Mouse (Mus musculus) heart, postnatal 0 days (tissue): Measurements from ENCODE around the gene Smim6. TPM values are rescaled to one million over a fixed set of nuclear protein-coding genes. Genes with fewer than 3 reads are reported as not detected.

Experiments
- ATAC-seq: fragments of 200-750 bp; cut with Nextera tagmentation; 2 replicates; pipeline ENCODE4 v1.8.0; 2017; ENCODE audit warnings: low read depth, moderate number of reproducible peaks, moderate library complexity; ENCODE audit not compliant: insufficient read depth
- DNase-seq: peaks from one replicate; pipeline ENCODE4 v3.0.0-alpha.2; 2016; ENCODE audit warnings: low spot score
- H3K27ac ChIP-seq: fragments of 300-500 bp; sonication (generic); 2 replicates; pipeline ENCODE4 v1.5.1; 2014; ENCODE audit warnings: low read depth, mild to moderate bottlenecking
- H3K27me3 ChIP-seq: fragments of 300-500 bp; sonication (generic); 2 replicates; pipeline ENCODE4 v1.6.1; 2014; ENCODE audit warnings: low read length, mixed read lengths; ENCODE audit not compliant: control insufficient read depth, insufficient read depth
- H3K36me3 ChIP-seq: fragments of 300-500 bp; sonication (generic); replicated peaks from 2 replicates; pipeline ENCODE4 v1.6.1; 2014; ENCODE audit warnings: low read length, mixed read lengths; ENCODE audit not compliant: control insufficient read depth, insufficient read depth
- H3K4me1 ChIP-seq: fragments of 300-500 bp; sonication (generic); 2 replicates; pipeline ENCODE4 v1.6.1; 2014; ENCODE audit warnings: antibody characterized with exemption; ENCODE audit not compliant: control insufficient read depth, insufficient read depth
- H3K4me2 ChIP-seq: fragments of 300-500 bp; sonication (generic); 2 replicates; pipeline ENCODE4 v1.6.1; 2014; ENCODE audit warnings: low read depth, mild to moderate bottlenecking, low read length, moderate library complexity
- H3K4me3 ChIP-seq: fragments of 300-500 bp; sonication (generic); 2 replicates; pipeline ENCODE4 v1.5.1; 2014; ENCODE audit warnings: low read depth, low read length
- H3K9ac ChIP-seq: fragments of 300-500 bp; sonication (generic); replicated peaks from 2 replicates; pipeline ENCODE4 v1.6.1; 2014; ENCODE audit warnings: low read depth, low read length, mixed read lengths
- H3K9me3 ChIP-seq: fragments of 300-500 bp; sonication (generic); replicated peaks from 2 replicates; pipeline ENCODE4 v1.6.1; 2016; ENCODE audit warnings: low read length; ENCODE audit not compliant: control insufficient read depth
- CTCF ChIP-seq: IDR thresholded peaks from 2 replicates; pipeline ENCODE4 v1.5.1; 2016; ENCODE audit warnings: antibody characterized with exemption, control low read depth, low read depth
- EP300 ChIP-seq: IDR thresholded peaks from 2 replicates; pipeline ENCODE4 v1.6.1; 2016; ENCODE audit warnings: antibody characterized with exemption, low read depth
- WGBS: fragments of 180-500 bp; shearing (Covaris S2); extraction: QIAGEN DNeasy Blood & Tissue Kit; methylation state at CpG from one replicate; pipeline ENCODE4 v1.1.7; 2014; 5-methylcytosine and 5-hydroxymethylcytosine counted together
- polyA plus RNA-seq: library from polyadenylated mRNA; unstranded; fragments of >200 nt; fragmentation: Nextera tagmentation; extraction: Ambion mirVana; gene quantifications from 2 replicates; pipeline ENCODE4 v1.2.1, GENCODE M21; 2015
- total RNA-seq: library from RNA; depleted of rRNA; stranded (reverse); fragments of >200 nt; gene quantifications from 2 replicates; pipeline ENCODE4 v1.2.3, GENCODE M21; 2014; ENCODE audit warnings: low replicate concordance

Gene Smim6
- total and polyA plus RNA-seq, 2 experiments from 2014 or later = 0.98 TPM; not detected in 1

- ATAC-seq = no peak
- Histone ChIP-seq H3K27ac (no peak overlapping the region), H3K9me3 (no peaks in the 10 kb centered on the region), H3K27me3 (no peaks in the 10 kb centered on the region), H3K4me2 (no peak overlapping the region), H3K4me1 (peaks cover 17% of the 10 kb centered on the region), H3K36me3 (peaks cover 15% of the 10 kb centered on the region), H3K9ac (no peak overlapping the region), H3K4me3 (no peak overlapping the region)
- no peak for DNase-seq
- no peak for TF ChIP-seq CTCF
- TF ChIP-seq EP300 = no peak
- WGBS = 63% methylated on average over 3 of the region's 3 CpGs
Measured at GRCm38 (mm10) chr11:115931235-115931634, 19.4 kb downstream of the Smim6 start.

GRCm38 (mm10) chr11:115933108-115933746 is 21.4 kb downstream of the Smim6 start, which contains the start of the genes Sap30bp and Recql5:
TSS of gene Sap30bp (plus strand) at chr11:115933282.
TSS of gene Recql5 (minus strand) at chr11:115933477.
- WGBS = under 1% methylated on average over 28 of the region's 28 CpGs
- ATAC-seq (peak; percentile 100), DNase-seq (peak; percentile 98)
- peaks cover 17% of the 10 kb centered on the region for H3K4me1 ChIP-seq
- TF ChIP-seq CTCF (no peak), EP300 (no peak)
- peak within 1 kb of the TSS; percentile 89 for H3K4me3 ChIP-seq
- H3K4me2 ChIP-seq = peak within 1 kb of the TSS; percentile 89
- no peaks in the 10 kb centered on the region for H3K9me3 ChIP-seq
- H3K27me3 ChIP-seq = no peaks in the 10 kb centered on the region
- peak within 1 kb of the TSS; percentile 83 for H3K9ac ChIP-seq
- H3K27ac ChIP-seq = peak within 1 kb of the TSS; percentile 59
- H3K36me3 ChIP-seq = peaks cover 21% of the 10 kb centered on the region

GRCm38 (mm10) chr11:115933747-115934110 is 21.9 kb downstream of the Smim6 start:
- ATAC-seq (0 out of 2 replicates have a peak, but pooled peaks have one; percentile 4), DNase-seq (no peak)
- no peaks in the 10 kb centered on the region for H3K27me3 ChIP-seq
- peak overlapping the region; percentile 59 for H3K27ac ChIP-seq
- WGBS = under 1% methylated on average over 16 of the region's 16 CpGs
- H3K9ac ChIP-seq = peak overlapping the region; percentile 83
- peak overlapping the region; percentile 89 for H3K4me3 ChIP-seq
- no peak for TF ChIP-seq EP300
- TF ChIP-seq CTCF = no peak
- H3K4me1 ChIP-seq = peaks cover 17% of the 10 kb centered on the region
- H3K36me3 ChIP-seq = peaks cover 22% of the 10 kb centered on the region
- no peaks in the 10 kb centered on the region for H3K9me3 ChIP-seq
- H3K4me2 ChIP-seq = peak overlapping the region; percentile 89

- Histone ChIP-seq H3K9me3 (no peaks in the 10 kb centered on the region), H3K4me2 (no peak overlapping the region), H3K9ac (no peak overlapping the region), H3K4me1 (no peaks in the 10 kb centered on the region), H3K27ac (no peak overlapping the region), H3K36me3 (peaks cover 59% of the 10 kb centered on the region), H3K4me3 (no peak overlapping the region), H3K27me3 (no peaks in the 10 kb centered on the region)
- DNase-seq (peak; percentile 66), ATAC-seq (peak; percentile 64; the same call in 1 of the 2 replicates)
- TF ChIP-seq EP300 = no peak
- TF ChIP-seq CTCF = peak; percentile 84
- 30% methylated on average over 6 of the region's 6 CpGs for WGBS
Measured at GRCm38 (mm10) chr11:115939690-115940329, 28.0 kb downstream of the Smim6 start.

- H3K9me3 ChIP-seq = no peaks in the 10 kb centered on the region
- no peak overlapping the region for H3K9ac ChIP-seq
- peaks cover 61% of the 10 kb centered on the region for H3K36me3 ChIP-seq
- H3K4me1 ChIP-seq = no peaks in the 10 kb centered on the region
- H3K27ac ChIP-seq = no peak overlapping the region
- DNase-seq = no peak
- TF ChIP-seq CTCF (no peak), EP300 (no peak)
- H3K4me3 ChIP-seq = no peak overlapping the region
- no peak for ATAC-seq
- 82% methylated on average over 7 of the region's 7 CpGs for WGBS
- no peak overlapping the region for H3K4me2 ChIP-seq
- no peaks in the 10 kb centered on the region for H3K27me3 ChIP-seq
Measured at GRCm38 (mm10) chr11:115941980-115942379, 30.2 kb downstream of the Smim6 start.
